In genomic region chr14:55109048-55109873, GRCm38 (mm10) we compare ENCODE assay signal across 10 mouse cellular contexts. TPM values are rescaled to one million over a fixed set of nuclear protein-coding genes. Genes with fewer than 3 reads are reported as not detected.
DNase-seq lines count a peak whose midpoint lies in the region; ATAC-seq lines count a peak whose summit lies in the region.
"Had no signal": no experiment of that assay in that cellular context is flagged by ENCODE, and none has a peak within 500 bp of the region (broad histone marks: within the 10 kb centered on the region; RNA-seq: fewer than 3 reads in every experiment).

No protein-coding gene starts in this region.

- no peaks in the 10 kb centered on the region for H3K36me3 ChIP-seq in heart, embryonic 13.5 days
- H3K36me3 ChIP-seq in embryonic facial prominence, embryonic 14.5 days (ENCODE audit: control insufficient read depth, insufficient read depth, low read length), result no peaks in the 10 kb centered on the region
- no peaks in the 10 kb centered on the region for H3K36me3 ChIP-seq in limb, embryonic 12.5 days

- 13% methylated on average over 21 of the region's 21 CpGs for WGBS in heart, embryonic 13.5 days
- 9% methylated on average over 17 of the region's 21 CpGs for WGBS in embryonic facial prominence, embryonic 14.5 days
- WGBS in limb, embryonic 12.5 days, result 13% methylated on average over 21 of the region's 21 CpGs

- H3K27ac ChIP-seq in heart, embryonic 13.5 days (replicated peaks), result no peak overlapping the region
- H3K27ac ChIP-seq in embryonic facial prominence, embryonic 14.5 days (replicated peaks; ENCODE audit: low read depth, low read length), result no peak overlapping the region
- H3K27ac ChIP-seq in limb, embryonic 12.5 days, result no peak overlapping the region

- no peaks in the 10 kb centered on the region for H3K9me3 ChIP-seq in heart, embryonic 13.5 days
- no peaks in the 10 kb centered on the region for H3K9me3 ChIP-seq in embryonic facial prominence, embryonic 14.5 days (ENCODE audit: control insufficient read depth, low read length)
- H3K9me3 ChIP-seq in limb, embryonic 12.5 days, result no peaks in the 10 kb centered on the region

- peak overlapping the region; percentile 37; the same call in 1 of the 2 replicates for H3K9ac ChIP-seq in heart, embryonic 13.5 days
- H3K9ac ChIP-seq in embryonic facial prominence, embryonic 14.5 days (ENCODE audit: low read depth, low read length), result no peak overlapping the region
- H3K9ac ChIP-seq in limb, embryonic 12.5 days (replicated peaks), result no peak overlapping the region

- peak overlapping the region; percentile 4; the same call in 1 of the 2 replicates for H3K4me3 ChIP-seq in heart, embryonic 13.5 days
- H3K4me3 ChIP-seq in embryonic facial prominence, embryonic 14.5 days (ENCODE audit: low read depth, low read length), result no peak overlapping the region
- no peak overlapping the region for H3K4me3 ChIP-seq in limb, embryonic 12.5 days (replicated peaks)

- no peak for DNase-seq in heart, postnatal 36 days
- DNase-seq in MN1 (ENCODE audit: low spot score), result peak; percentile 66
- DNase-seq in embryonic facial prominence, embryonic 14.5 days (ENCODE audit: low spot score), result peak; percentile 62
- no peak for DNase-seq in embryo, embryonic 10 days (ENCODE audit: low spot score)
- no peak for DNase-seq in adrenal gland, postnatal 14 days
- DNase-seq: heart, postnatal 10 days had no signal

- peak overlapping the region; percentile 16 for H3K4me2 ChIP-seq in heart, embryonic 13.5 days
- H3K4me2 ChIP-seq in embryonic facial prominence, embryonic 14.5 days (ENCODE audit: low read depth, low read length), result peak overlapping the region; percentile 18; the same call in 1 of the 2 replicates
- peak overlapping the region; percentile 0; the same call in 1 of the 2 replicates for H3K4me2 ChIP-seq in limb, embryonic 12.5 days

- ATAC-seq in heart, embryonic 13.5 days (ENCODE audit: extremely low read depth, insufficient number of reproducible peaks, low FRiP score, low TSS enrichment), result no peak
- no peak for ATAC-seq in embryonic facial prominence, embryonic 14.5 days (ENCODE audit: low read depth)
- no peak for ATAC-seq in limb, embryonic 12.5 days (ENCODE audit: insufficient number of reproducible peaks, insufficient read depth, low FRiP score, low TSS enrichment, low read depth)
- ATAC-seq in megakaryocyte, adult 5-6 weeks (ENCODE audit: poor library complexity, severe bottlenecking), result no peak
- ATAC-seq: CD4-positive, CD25-positive, alpha-beta regulatory T cell, adult 4 months had no signal

- H3K27me3 ChIP-seq in heart, embryonic 13.5 days (replicated peaks), result peaks cover 77% of the 10 kb centered on the region
- peaks cover 18% of the 10 kb centered on the region for H3K27me3 ChIP-seq in embryonic facial prominence, embryonic 14.5 days (replicated peaks; ENCODE audit: control insufficient read depth, insufficient read depth, low read length)
- H3K27me3 ChIP-seq in limb, embryonic 12.5 days, result peaks cover 71% of the 10 kb centered on the region

- H3K4me1 ChIP-seq in heart, embryonic 13.5 days, result peaks cover 35% of the 10 kb centered on the region
- peaks cover 25% of the 10 kb centered on the region for H3K4me1 ChIP-seq in embryonic facial prominence, embryonic 14.5 days (ENCODE audit: control insufficient read depth, insufficient read depth, low read length)
- peaks cover 36% of the 10 kb centered on the region for H3K4me1 ChIP-seq in limb, embryonic 12.5 days (replicated peaks)

- intact Hi-C loops in heart, postnatal 36 days (cut with DNase I), result no loop called here

RNA-seq across cellular contexts. Expression of gene Ap1g2, which starts 2.9 kb away (rescaled TPM):
- polyA plus RNA-seq in heart, embryonic 13.5 days (2015; fragmentation: Nextera tagmentation; extraction: Ambion mirVana), result 7.4 and 7.9 TPM in 2 replicates
- total RNA-seq in heart, postnatal 36 days (2021), result 1 to 10 TPM; 3.9 to 6.2 TPM
- 15.3 and 17.6 TPM in 2 replicates for polyA plus RNA-seq in embryonic facial prominence, embryonic 14.5 days (2014; fragmentation: Nextera tagmentation; extraction: Ambion mirVana)
- 10.7 and 13.7 TPM in 2 replicates for polyA plus RNA-seq in limb, embryonic 12.5 days (2016; fragmentation: Nextera tagmentation; extraction: Ambion mirVana)
- 43.2 and 46.7 TPM in 2 replicates for total RNA-seq in megakaryocyte, adult 5-6 weeks (2015)
- 11.8 and 18.3 TPM in 2 replicates for total RNA-seq in megakaryocyte, adult 5-6 weeks (2017)
- 26.6 and 36.1 TPM in 2 replicates for total RNA-seq in adrenal gland, postnatal 14 days (2021)

RNA-seq across cellular contexts. Expression of gene Jph4, which starts 7.5 kb away (rescaled TPM):
- 0.31 and 0.32 TPM in 2 replicates for polyA plus RNA-seq in heart, embryonic 13.5 days (2015; fragmentation: Nextera tagmentation; extraction: Ambion mirVana)
- total RNA-seq in heart, postnatal 36 days (2021), result under 1 TPM; 0.14 TPM
- 3.0 and 3.8 TPM in 2 replicates for polyA plus RNA-seq in embryonic facial prominence, embryonic 14.5 days (2014; fragmentation: Nextera tagmentation; extraction: Ambion mirVana)
- polyA plus RNA-seq in limb, embryonic 12.5 days (2016; fragmentation: Nextera tagmentation; extraction: Ambion mirVana), result 0.69 and 0.78 TPM in 2 replicates
- not detected in 2 replicates for total RNA-seq in megakaryocyte, adult 5-6 weeks (2015)
- total RNA-seq in megakaryocyte, adult 5-6 weeks (2017), result not detected in 2 replicates
- 3.3 and 5.9 TPM in 2 replicates for total RNA-seq in adrenal gland, postnatal 14 days (2021)
- polyA plus RNA-seq: CD4-positive, CD25-positive, alpha-beta regulatory T cell, adult 4 months had no signal

RNA-seq across cellular contexts. Expression of gene Thtpa, which starts 14.7 kb away (rescaled TPM):
- 13.8 and 15.9 TPM in 2 replicates for polyA plus RNA-seq in heart, embryonic 13.5 days (2015; fragmentation: Nextera tagmentation; extraction: Ambion mirVana)
- total RNA-seq in heart, postnatal 36 days (2021), result 10 to 100 TPM; 12.6 to 13.0 TPM
- polyA plus RNA-seq in embryonic facial prominence, embryonic 14.5 days (2014; fragmentation: Nextera tagmentation; extraction: Ambion mirVana), result 16.7 and 22.6 TPM in 2 replicates
- polyA plus RNA-seq in limb, embryonic 12.5 days (2016; fragmentation: Nextera tagmentation; extraction: Ambion mirVana), result 24.0 and 24.2 TPM in 2 replicates
- total RNA-seq in megakaryocyte, adult 5-6 weeks (2015), result 5.4 and 6.9 TPM in 2 replicates
- 5.9 and 7.2 TPM in 2 replicates for total RNA-seq in megakaryocyte, adult 5-6 weeks (2017)
- 11.3 and 15.8 TPM in 2 replicates for total RNA-seq in adrenal gland, postnatal 14 days (2021)

RNA-seq across cellular contexts. Expression of gene Zfhx2, which starts 17.1 kb away (rescaled TPM):
- polyA plus RNA-seq in heart, embryonic 13.5 days (2015; fragmentation: Nextera tagmentation; extraction: Ambion mirVana), result 3.0 and 3.2 TPM in 2 replicates
- 1 to 10 TPM; 3.4 to 3.9 TPM for total RNA-seq in heart, postnatal 36 days (2021)
- polyA plus RNA-seq in embryonic facial prominence, embryonic 14.5 days (2014; fragmentation: Nextera tagmentation; extraction: Ambion mirVana), result 3.4 and 3.7 TPM in 2 replicates
- 6.9 and 7.0 TPM in 2 replicates for polyA plus RNA-seq in limb, embryonic 12.5 days (2016; fragmentation: Nextera tagmentation; extraction: Ambion mirVana)
- 2.0 and 2.1 TPM in 2 replicates for total RNA-seq in megakaryocyte, adult 5-6 weeks (2015)
- total RNA-seq in megakaryocyte, adult 5-6 weeks (2017), result 1.1 and 1.3 TPM in 2 replicates
- total RNA-seq in adrenal gland, postnatal 14 days (2021), result 7.3 and 9.8 TPM in 2 replicates

Comparison
In these comparisons a context has a peak if more than half of its experiments do, and no peak if none do; other contexts are left out.
1. DNase-seq: peak in MN1 (single experiment) and embryonic facial prominence, embryonic 14.5 days (single experiment); none in heart, postnatal 36 days (0 of 2), embryo, embryonic 10 days (single experiment) and adrenal gland, postnatal 14 days (single experiment).
2. Peak in every context shown above with its lines, with median percentiles within 50 percentile points of each other: H3K4me2 ChIP-seq.